Mouse (Mus musculus) adrenal gland, postnatal 10 days (tissue): Measurements from ENCODE around the gene Tbc1d4. TPM values are rescaled to one million over a fixed set of nuclear protein-coding genes. Genes with fewer than 3 reads are reported as not detected.

ENCODE experiments used
- DNase-seq: peaks from one replicate; pipeline ENCODE4 v3.0.0; 2021; ENCODE audit warnings: mixed read lengths
- long read RNA-seq, 2 experiments: library from polyadenylated mRNA; stranded (forward); transcript quantifications; one replicate each; pipeline ENCODE4 v2.0.0; 2021
- total RNA-seq, 2 experiments: library from RNA; stranded (reverse); gene quantifications; 2 replicates each; pipeline ENCODE4 v1.2.3; 2021

The Tbc1d4 gene
- 10 to 100 TPM; 26.2 to 61.3 TPM for total RNA-seq
- long read RNA-seq, experiment 1, full-length matches to known transcripts, result 17 of 37 reads
- long read RNA-seq, experiment 1, partial matches to known transcripts, result 19 of 37 reads
- long read RNA-seq, experiment 1, other reads (novel, unspliced or antisense), result 1 of 37 reads
- long read RNA-seq, experiment 2, full-length matches to known transcripts, result 4 of 21 reads
- long read RNA-seq, experiment 2, partial matches to known transcripts, result 13 of 21 reads
- long read RNA-seq, experiment 2, other reads (novel, unspliced or antisense), result 4 of 21 reads

- peak; percentile 92 for DNase-seq
Observed at GRCm38 (mm10) chr14:101608519-101609368, at the start of gene Tbc1d4. Gene Tbc1d4, minus strand, starts transcription at chr14:101609191.

- no peak for DNase-seq
Observed at GRCm38 (mm10) chr14:101656307-101656706, 47.3 kb upstream of the Tbc1d4 start.

- no peak for DNase-seq
Observed at GRCm38 (mm10) chr14:101654526-101654909, 45.5 kb upstream of the Tbc1d4 start.

GRCm38 (mm10) chr14:101653581-101654525 is 44.9 kb upstream of the Tbc1d4 start, which contains the start of gene Uchl3:
Gene Uchl3, plus strand, starts transcription at chr14:101653967.
- DNase-seq, result peak; percentile 99

GRCm38 (mm10) chr14:101652571-101652970 is 43.6 kb upstream of the Tbc1d4 start:
- peak; percentile 20 for DNase-seq

- no peak for DNase-seq
Observed at GRCm38 (mm10) chr14:101650551-101650950, 41.6 kb upstream of the Tbc1d4 start.

GRCm38 (mm10) chr14:101644948-101645347 is 36.0 kb upstream of the Tbc1d4 start:
- DNase-seq, result no peak

GRCm38 (mm10) chr14:101640153-101640843 is 31.3 kb upstream of the Tbc1d4 start, which contains the start of gene Commd6:
Gene Commd6, minus strand, starts transcription at chr14:101640686.
- peak; percentile 92 for DNase-seq

- DNase-seq, result no peak
Observed at GRCm38 (mm10) chr14:101637381-101637780, 28.4 kb upstream of the Tbc1d4 start.

GRCm38 (mm10) chr14:101635765-101636164 is 26.8 kb upstream of the Tbc1d4 start:
- DNase-seq, result no peak

GRCm38 (mm10) chr14:101630548-101630947 is 21.6 kb upstream of the Tbc1d4 start:
- no peak for DNase-seq

GRCm38 (mm10) chr14:101617680-101618079 is 8.7 kb upstream of the Tbc1d4 start:
- no peak for DNase-seq

- DNase-seq, result no peak
Observed at GRCm38 (mm10) chr14:101616178-101616577, 7.2 kb upstream of the Tbc1d4 start.

GRCm38 (mm10) chr14:101613206-101613605 is 4.2 kb upstream of the Tbc1d4 start:
- no peak for DNase-seq

GRCm38 (mm10) chr14:101610701-101611100 is 1.7 kb upstream of the Tbc1d4 start:
- DNase-seq, result no peak

- DNase-seq, result peak; percentile 55
Observed at GRCm38 (mm10) chr14:101607631-101608518, 1.1 kb downstream of the Tbc1d4 start.

GRCm38 (mm10) chr14:101605843-101606242 is 3.1 kb downstream of the Tbc1d4 start:
- no peak for DNase-seq

- DNase-seq, result no peak
Observed at GRCm38 (mm10) chr14:101602851-101603250, 6.1 kb downstream of the Tbc1d4 start.

- no peak for DNase-seq
Observed at GRCm38 (mm10) chr14:101597096-101597715, 11.8 kb downstream of the Tbc1d4 start.

GRCm38 (mm10) chr14:101596691-101597090 is 12.3 kb downstream of the Tbc1d4 start:
- DNase-seq, result no peak
